Mouse (Mus musculus) forebrain, embryonic 16.5 days (tissue): ENCODE results near the gene Krtap2-4. TPM values are rescaled to one million over a fixed set of nuclear protein-coding genes. Genes with fewer than 3 reads are reported as not detected.
"Not testable (repeated sequence)": the region's sequence is repeated elsewhere in the genome, so short reads cannot be mapped to it uniquely, and the experiment has no call there.

ENCODE experiments used
- ATAC-seq: fragments of 200-750 bp; cut with Nextera tagmentation; 2 replicates; pipeline ENCODE4 v1.8.0; 2017; ENCODE audit warnings: mild to moderate bottlenecking, moderate library complexity
- H3K27ac ChIP-seq: fragments of 300-500 bp; sonication (generic); 2 replicates; pipeline ENCODE4 v1.5.1; 2014; ENCODE audit warnings: low read length, control low read depth
- H3K27me3 ChIP-seq: fragments of 300-500 bp; sonication (generic); replicated peaks from 2 replicates; pipeline ENCODE4 v1.6.1; 2014; ENCODE audit warnings: low read length; ENCODE audit not compliant: control insufficient read depth, insufficient read depth
- H3K36me3 ChIP-seq: fragments of 300-500 bp; sonication (generic); 2 replicates; pipeline ENCODE4 v1.6.1; 2014; ENCODE audit not compliant: control insufficient read depth, insufficient read depth
- H3K4me1 ChIP-seq: fragments of 300-500 bp; sonication (generic); replicated peaks from 2 replicates; pipeline ENCODE4 v1.6.1; 2014; ENCODE audit warnings: low read length; ENCODE audit not compliant: control insufficient read depth, insufficient read depth
- H3K4me2 ChIP-seq: fragments of 300-500 bp; sonication (generic); 2 replicates; pipeline ENCODE4 v1.6.1; 2014; ENCODE audit warnings: mild to moderate bottlenecking, low read length, control low read depth
- H3K4me3 ChIP-seq: fragments of 300-500 bp; sonication (generic); replicated peaks from 2 replicates; pipeline ENCODE4 v1.5.1; 2014; ENCODE audit warnings: mild to moderate bottlenecking, low read length, control low read depth
- H3K9ac ChIP-seq: fragments of 300-500 bp; sonication (generic); replicated peaks from 2 replicates; pipeline ENCODE4 v1.6.1; 2014; ENCODE audit warnings: low read depth, low read length, control low read depth
- H3K9me3 ChIP-seq: fragments of 300-500 bp; sonication (generic); 2 replicates; pipeline ENCODE4 v1.6.1; 2016; ENCODE audit warnings: low read length; ENCODE audit not compliant: control insufficient read depth
- WGBS: fragments of 180-500 bp; shearing (Covaris S2); extraction: QIAGEN DNeasy Blood & Tissue Kit; methylation state at CpG from one replicate; pipeline ENCODE4 v1.1.7; 2014; 5-methylcytosine and 5-hydroxymethylcytosine counted together
- polyA plus RNA-seq: library from polyadenylated mRNA; unstranded; fragments of >200 nt; fragmentation: Nextera tagmentation; extraction: Ambion mirVana; gene quantifications from 2 replicates; pipeline ENCODE4 v1.2.1, GENCODE M21; 2015

Krtap2-4 gene
- polyA plus RNA-seq, 1 experiment from 2014 or later: not detected

- not testable (repeated sequence) for H3K36me3 ChIP-seq, H3K9ac ChIP-seq, H3K4me3 ChIP-seq, H3K9me3 ChIP-seq, H3K27me3 ChIP-seq, H3K27ac ChIP-seq, H3K4me1 ChIP-seq, ATAC-seq, H3K4me2 ChIP-seq
- 79% methylated on average over 6 of the region's 6 CpGs for WGBS
These were observed 16.9 kb downstream of the Krtap2-4 start, which contains the start of gene Krtap9-3 for GRCm38 (mm10) chr11:99597742-99598141. Krtap9-3 (minus strand) TSS chr11:99598105.

- no peaks in the 10 kb centered on the region for H3K36me3 ChIP-seq
- no peak within 1 kb of the TSS for H3K27ac ChIP-seq
- no peaks in the 10 kb centered on the region for H3K27me3 ChIP-seq
- H3K9me3 ChIP-seq: no peaks in the 10 kb centered on the region
- H3K4me3 ChIP-seq: no peak within 1 kb of the TSS
- H3K4me2 ChIP-seq: no peak within 1 kb of the TSS
- no peak within 1 kb of the TSS for H3K9ac ChIP-seq
- ATAC-seq: no peak
- WGBS: 87% methylated on average over 6 of the region's 6 CpGs
- H3K4me1 ChIP-seq: no peaks in the 10 kb centered on the region
These were observed 23.7 kb downstream of the Krtap2-4 start, which contains the start of gene Krtap1-3 for GRCm38 (mm10) chr11:99590981-99591380. Krtap1-3 (minus strand) TSS chr11:99591339.

GRCm38 (mm10) chr11:99585096-99585495 lies 29.6 kb downstream of the Krtap2-4 start:
- H3K4me3 ChIP-seq: no peak overlapping the region
- no peak overlapping the region for H3K9ac ChIP-seq
- no peak overlapping the region for H3K4me2 ChIP-seq
- WGBS: 76% methylated on average over 7 of the region's 7 CpGs
- no peak overlapping the region for H3K27ac ChIP-seq
- H3K27me3 ChIP-seq: no peaks in the 10 kb centered on the region
- H3K36me3 ChIP-seq: no peaks in the 10 kb centered on the region
- no peak for ATAC-seq
- H3K4me1 ChIP-seq: no peaks in the 10 kb centered on the region
- H3K9me3 ChIP-seq: no peaks in the 10 kb centered on the region

GRCm38 (mm10) chr11:99583245-99583704 lies 31.4 kb downstream of the Krtap2-4 start, which contains the start of gene Krtap1-4:
Krtap1-4 (minus strand) TSS chr11:99583654.
- Histone ChIP-seq H3K4me2 (no peak within 1 kb of the TSS), H3K27me3 (no peaks in the 10 kb centered on the region), H3K4me1 (no peaks in the 10 kb centered on the region), H3K9me3 (no peaks in the 10 kb centered on the region), H3K36me3 (no peaks in the 10 kb centered on the region), H3K27ac (no peak within 1 kb of the TSS), H3K9ac (no peak within 1 kb of the TSS), H3K4me3 (no peak within 1 kb of the TSS)
- ATAC-seq: no peak
- 73% methylated on average over 5 of the region's 5 CpGs for WGBS

GRCm38 (mm10) chr11:99581564-99581963 lies 33.1 kb downstream of the Krtap2-4 start:
- 71% methylated on average over 6 of the region's 6 CpGs for WGBS
- Histone ChIP-seq H3K4me1 (no peaks in the 10 kb centered on the region), H3K36me3 (no peaks in the 10 kb centered on the region), H3K27ac (no peak overlapping the region), H3K9ac (no peak overlapping the region), H3K4me2 (no peak overlapping the region), H3K9me3 (no peaks in the 10 kb centered on the region), H3K4me3 (no peak overlapping the region), H3K27me3 (no peaks in the 10 kb centered on the region)
- ATAC-seq: no peak

- Histone ChIP-seq H3K9me3 (no peaks in the 10 kb centered on the region), H3K27ac (no peak overlapping the region), H3K9ac (no peak overlapping the region), H3K36me3 (no peaks in the 10 kb centered on the region), H3K4me2 (no peak overlapping the region), H3K4me1 (no peaks in the 10 kb centered on the region), H3K27me3 (no peaks in the 10 kb centered on the region), H3K4me3 (no peak overlapping the region)
- ATAC-seq: no peak
- 88% methylated on average over 5 of the region's 5 CpGs for WGBS
These were observed 33.6 kb downstream of the Krtap2-4 start for GRCm38 (mm10) chr11:99581051-99581450.

GRCm38 (mm10) chr11:99580636-99581035 lies 34.0 kb downstream of the Krtap2-4 start, which contains the start of gene Krtap1-5:
Krtap1-5 (minus strand) TSS chr11:99581016.
- H3K27ac ChIP-seq: no peak within 1 kb of the TSS
- no peak within 1 kb of the TSS for H3K4me2 ChIP-seq
- WGBS: 87% methylated on average over 6 of the region's 6 CpGs
- no peaks in the 10 kb centered on the region for H3K9me3 ChIP-seq
- no peak within 1 kb of the TSS for H3K4me3 ChIP-seq
- H3K36me3 ChIP-seq: no peaks in the 10 kb centered on the region
- no peaks in the 10 kb centered on the region for H3K4me1 ChIP-seq
- ATAC-seq: no peak
- H3K9ac ChIP-seq: no peak within 1 kb of the TSS
- no peaks in the 10 kb centered on the region for H3K27me3 ChIP-seq

GRCm38 (mm10) chr11:99574106-99574505 lies 40.5 kb downstream of the Krtap2-4 start:
- no peaks in the 10 kb centered on the region for H3K4me1 ChIP-seq
- no peaks in the 10 kb centered on the region for H3K27me3 ChIP-seq
- 3% methylated on average over 7 of the region's 7 CpGs for WGBS
- H3K9ac ChIP-seq: 0 out of 2 replicates have a peak overlapping the region, but pooled peaks have one; percentile 10
- peak overlapping the region; percentile 44 for H3K4me2 ChIP-seq
- peak; percentile 78 for ATAC-seq
- no peak overlapping the region; the same call in 1 of the 2 replicates for H3K4me3 ChIP-seq
- H3K27ac ChIP-seq: no peak overlapping the region
- H3K9me3 ChIP-seq: no peaks in the 10 kb centered on the region
- H3K36me3 ChIP-seq: no peaks in the 10 kb centered on the region

GRCm38 (mm10) chr11:99573164-99573563 lies 41.5 kb downstream of the Krtap2-4 start:
- Histone ChIP-seq H3K27me3 (no peaks in the 10 kb centered on the region), H3K4me2 (no peak overlapping the region), H3K4me3 (no peak overlapping the region), H3K27ac (no peak overlapping the region), H3K4me1 (no peaks in the 10 kb centered on the region), H3K36me3 (no peaks in the 10 kb centered on the region), H3K9me3 (no peaks in the 10 kb centered on the region), H3K9ac (no peak overlapping the region)
- ATAC-seq: no peak
- WGBS: 28% methylated on average over 4 of the region's 4 CpGs

GRCm38 (mm10) chr11:99566530-99566929 lies 48.1 kb downstream of the Krtap2-4 start, which contains the start of gene Krtap3-1:
Krtap3-1 (minus strand) TSS chr11:99566630.
- Histone ChIP-seq H3K36me3 (no peaks in the 10 kb centered on the region), H3K27ac (no peak within 1 kb of the TSS), H3K27me3 (no peaks in the 10 kb centered on the region), H3K4me3 (no peak within 1 kb of the TSS), H3K9ac (no peak within 1 kb of the TSS), H3K4me2 (no peak within 1 kb of the TSS), H3K4me1 (no peaks in the 10 kb centered on the region), H3K9me3 (no peaks in the 10 kb centered on the region)
- 92% methylated on average over 7 of the region's 7 CpGs for WGBS
- no peak for ATAC-seq
